Mouse (Mus musculus) heart, embryonic 14.5 days (tissue): Measurements from ENCODE around the gene Maml2. TPM values are rescaled to one million over a fixed set of nuclear protein-coding genes. Genes with fewer than 3 reads are reported as not detected.

ENCODE experiments used
- ATAC-seq: fragments of 200-750 bp; cut with Nextera tagmentation; 2 replicates; pipeline ENCODE4 v1.8.0; 2017; ENCODE audit warnings: low read depth, moderate TSS enrichment; ENCODE audit not compliant: insufficient number of reproducible peaks, insufficient read depth, low FRiP score
- H3K27ac ChIP-seq, 2 experiments: fragments of 200-500 bp in 1 of 2; fragments of 300-500 bp in 1 of 2; sonication (generic) in 1 of 2; replicated peaks in 1 of 2; 2 replicates each; pipeline ENCODE4 v1.5.1; 2012 to 2014; ENCODE audit warnings: low read depth in 2 of 2, low read length in 2 of 2, control low read depth in 1 of 2, mild to moderate bottlenecking in 1 of 2, mixed read lengths in 1 of 2; ENCODE audit not compliant: control insufficient read depth in 1 of 2, insufficient read depth in 1 of 2
- H3K27me3 ChIP-seq: fragments of 300-500 bp; sonication (generic); 2 replicates; pipeline ENCODE4 v1.6.1; 2014; ENCODE audit warnings: mild to moderate bottlenecking, low read length, control low read depth; ENCODE audit not compliant: control insufficient read depth, insufficient read depth
- H3K36me3 ChIP-seq: fragments of 300-500 bp; sonication (generic); 2 replicates; pipeline ENCODE4 v1.6.1; 2014; ENCODE audit warnings: mild to moderate bottlenecking, control low read depth, low read length, mixed read lengths; ENCODE audit not compliant: control insufficient read depth, insufficient read depth
- H3K4me1 ChIP-seq, 2 experiments: fragments of 200-500 bp in 1 of 2; fragments of 300-500 bp in 1 of 2; sonication (generic) in 1 of 2; 2 replicates each; pipeline ENCODE4 v1.6.1; 2012 to 2014; ENCODE audit warnings: low read length in 2 of 2, control low read depth in 1 of 2, mixed read lengths in 1 of 2; ENCODE audit not compliant: control insufficient read depth in 2 of 2, insufficient read depth in 2 of 2
- H3K4me2 ChIP-seq: fragments of 300-500 bp; sonication (generic); 2 replicates; pipeline ENCODE4 v1.6.1; 2014; ENCODE audit warnings: mild to moderate bottlenecking, low read length
- H3K4me3 ChIP-seq, 2 experiments: fragments of 200-500 bp in 1 of 2; fragments of 300-500 bp in 1 of 2; sonication (generic) in 1 of 2; 2 replicates each; pipeline ENCODE4 v1.5.1; 2012 to 2014; ENCODE audit warnings: low read length in 2 of 2, mild to moderate bottlenecking in 2 of 2, control low read depth in 1 of 2, low read depth in 1 of 2, moderate library complexity in 1 of 2; ENCODE audit not compliant: control insufficient read depth in 1 of 2, insufficient read depth in 1 of 2
- H3K9ac ChIP-seq: fragments of 300-500 bp; sonication (generic); 2 replicates; pipeline ENCODE4 v1.6.1; 2014; ENCODE audit warnings: mild to moderate bottlenecking, low read length
- H3K9me3 ChIP-seq: fragments of 300-500 bp; sonication (generic); 2 replicates; pipeline ENCODE4 v1.6.1; 2016; ENCODE audit warnings: low read length, control low read depth; ENCODE audit not compliant: control insufficient read depth
- WGBS: fragments of 180-500 bp; shearing (Covaris S2); extraction: QIAGEN DNeasy Blood & Tissue Kit; methylation state at CpG from one replicate; pipeline ENCODE4 v1.1.7; 2014; 5-methylcytosine and 5-hydroxymethylcytosine counted together
- polyA plus RNA-seq: library from polyadenylated mRNA; unstranded; fragments of >200 nt; fragmentation: Nextera tagmentation; extraction: Ambion mirVana; gene quantifications from 2 replicates; pipeline ENCODE4 v1.2.1, GENCODE M21; 2014

Gene Maml2
- polyA plus RNA-seq, 1 experiment from 2014 or later = 10.5 TPM

GRCm38 (mm10) chr9:13538200-13538599 is 240.4 kb downstream of the Maml2 start:
- no peak for ATAC-seq
- Histone ChIP-seq H3K4me3 (no peak overlapping the region), H3K9me3 (peaks cover 3% of the 10 kb centered on the region; the same call in 1 of the 2 replicates), H3K4me2 (no peak overlapping the region), H3K27me3 (no peaks in the 10 kb centered on the region), H3K36me3 (no peaks in the 10 kb centered on the region), H3K4me1 (peaks cover 2 to 17% of the 10 kb centered on the region in 2 experiments), H3K9ac (no peak overlapping the region), H3K27ac (no peak overlapping the region)
- 81% methylated on average over 7 of the region's 7 CpGs for WGBS

- H3K27ac ChIP-seq = no peak overlapping the region
- no peak overlapping the region for H3K4me2 ChIP-seq
- no peaks in the 10 kb centered on the region for H3K27me3 ChIP-seq
- H3K36me3 ChIP-seq = no peaks in the 10 kb centered on the region
- no peak for ATAC-seq
- no peak overlapping the region for H3K9ac ChIP-seq
- peaks cover 3 to 20% of the 10 kb centered on the region in 2 experiments for H3K4me1 ChIP-seq
- no peak overlapping the region for H3K4me3 ChIP-seq
- 73% methylated on average over 4 of the region's 4 CpGs for WGBS
- H3K9me3 ChIP-seq = no peaks in the 10 kb centered on the region
Observed at GRCm38 (mm10) chr9:13539535-13539934, 241.8 kb downstream of the Maml2 start.

- H3K4me3 ChIP-seq = no peak overlapping the region
- no peak overlapping the region for H3K9ac ChIP-seq
- no peaks in the 10 kb centered on the region for H3K36me3 ChIP-seq
- H3K9me3 ChIP-seq = no peaks in the 10 kb centered on the region
- peaks cover 3 to 20% of the 10 kb centered on the region in 2 experiments for H3K4me1 ChIP-seq
- H3K4me2 ChIP-seq = no peak overlapping the region
- WGBS = 93% methylated on average over 2 of the region's 2 CpGs
- ATAC-seq = no peak
- H3K27ac ChIP-seq = no peak overlapping the region
- H3K27me3 ChIP-seq = no peaks in the 10 kb centered on the region
Observed at GRCm38 (mm10) chr9:13540227-13540626, 242.5 kb downstream of the Maml2 start.

- 54% methylated on average over 6 of the region's 6 CpGs for WGBS
- no peak overlapping the region for H3K9ac ChIP-seq
- no peak overlapping the region for H3K4me2 ChIP-seq
- no peaks in the 10 kb centered on the region for H3K9me3 ChIP-seq
- H3K36me3 ChIP-seq = no peaks in the 10 kb centered on the region
- ATAC-seq = no peak
- peaks cover 3 to 20% of the 10 kb centered on the region in 2 experiments for H3K4me1 ChIP-seq
- H3K4me3 ChIP-seq = no peak overlapping the region
- H3K27me3 ChIP-seq = no peaks in the 10 kb centered on the region
- H3K27ac ChIP-seq = no peak overlapping the region
Observed at GRCm38 (mm10) chr9:13540781-13541180, 243.0 kb downstream of the Maml2 start.

GRCm38 (mm10) chr9:13543167-13543566 is 245.4 kb downstream of the Maml2 start:
- ATAC-seq = no peak
- no peaks in the 10 kb centered on the region for H3K36me3 ChIP-seq
- peak overlapping the region; percentile 31; the same call in 1 of the 2 replicates for H3K9ac ChIP-seq
- H3K4me2 ChIP-seq = peak overlapping the region; percentile 52
- H3K4me1 ChIP-seq = peaks cover 2 to 12% of the 10 kb centered on the region in 2 experiments
- H3K9me3 ChIP-seq = no peaks in the 10 kb centered on the region
- 16% methylated on average over 8 of the region's 8 CpGs for WGBS
- H3K27ac ChIP-seq = peak overlapping the region; percentile 9 to 50; a peak in 3 of 4 replicates
- H3K4me3 ChIP-seq = no peak overlapping the region
- no peaks in the 10 kb centered on the region for H3K27me3 ChIP-seq

GRCm38 (mm10) chr9:13544133-13544532 is 246.4 kb downstream of the Maml2 start:
- no peak overlapping the region for H3K9ac ChIP-seq
- no peaks in the 10 kb centered on the region for H3K27me3 ChIP-seq
- H3K27ac ChIP-seq = no peak overlapping the region
- no peak overlapping the region for H3K4me3 ChIP-seq
- H3K9me3 ChIP-seq = no peaks in the 10 kb centered on the region
- H3K36me3 ChIP-seq = no peaks in the 10 kb centered on the region
- 45% methylated on average over 8 of the region's 8 CpGs for whole genome bisulfite sequencing
- no peak for ATAC-seq
- peaks cover 2 to 12% of the 10 kb centered on the region in 2 experiments for H3K4me1 ChIP-seq
- no peak overlapping the region for H3K4me2 ChIP-seq

DNA sequence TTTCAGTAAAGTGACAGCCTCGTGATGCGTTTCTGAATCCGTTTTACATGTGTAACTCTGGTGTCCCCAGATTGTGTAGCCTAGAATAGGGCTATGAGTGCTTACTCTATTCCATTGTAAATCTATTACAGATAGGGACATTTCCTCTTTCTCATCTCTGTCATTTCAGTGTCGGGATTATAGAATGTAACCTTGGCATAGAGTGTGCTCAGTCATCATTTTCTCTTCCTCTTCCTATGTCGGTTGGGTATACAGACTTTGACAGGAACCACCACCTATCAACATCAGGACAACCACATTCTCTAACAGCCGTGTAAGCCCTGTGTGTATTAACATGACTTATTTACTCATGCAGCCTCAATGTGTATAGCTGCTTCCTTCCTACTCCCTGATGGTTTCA is 248.0 kb downstream of the Maml2 start:
- no peak overlapping the region for H3K27ac ChIP-seq
- no peak overlapping the region for H3K4me2 ChIP-seq
- no peak overlapping the region for H3K9ac ChIP-seq
- H3K4me3 ChIP-seq = no peak overlapping the region
- WGBS = 66% methylated on average over 6 of the region's 6 CpGs
- no peaks in the 10 kb centered on the region for H3K36me3 ChIP-seq
- H3K27me3 ChIP-seq = no peaks in the 10 kb centered on the region
- peaks cover 3 to 12% of the 10 kb centered on the region in 2 experiments for H3K4me1 ChIP-seq
- ATAC-seq = no peak
- H3K9me3 ChIP-seq = no peaks in the 10 kb centered on the region

DNA sequence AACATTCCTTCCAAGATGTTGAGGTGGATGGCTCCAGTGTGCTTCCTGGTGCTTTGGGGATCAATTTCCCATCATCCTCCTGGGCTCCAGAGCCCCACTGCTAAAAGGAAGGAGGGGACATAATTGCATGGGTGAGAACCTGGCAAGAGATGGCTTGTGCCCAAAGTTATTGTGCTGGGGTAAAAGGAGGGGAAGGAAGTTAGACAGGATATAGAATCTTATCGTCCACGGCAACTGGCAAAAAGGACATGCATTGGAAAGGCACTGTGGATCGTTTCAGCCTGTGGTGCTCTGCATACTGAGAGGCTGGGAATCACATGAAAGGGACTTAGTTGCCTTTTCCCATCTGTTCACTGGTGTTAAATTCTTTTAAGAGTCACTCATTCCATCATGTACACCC is 252.2 kb downstream of the Maml2 start:
- 62% methylated on average over 3 of the region's 3 CpGs for WGBS
- Histone ChIP-seq H3K4me1 (peaks cover 2 to 3% of the 10 kb centered on the region in 2 experiments; a peak in 3 of 4 replicates), H3K9me3 (no peaks in the 10 kb centered on the region), H3K9ac (no peak overlapping the region), H3K36me3 (no peaks in the 10 kb centered on the region), H3K4me3 (no peak overlapping the region), H3K27me3 (no peaks in the 10 kb centered on the region), H3K27ac (no peak overlapping the region), H3K4me2 (no peak overlapping the region)
- no peak for ATAC-seq
